Mouse (Mus musculus): ENCODE results near the gene Ces2h. TPM values are rescaled to one million over a fixed set of nuclear protein-coding genes. Genes with fewer than 3 reads are reported as not detected.
A peak's percentile ranks its signal among the peaks of the same experiment; 100 is the strongest.

Gene Ces2h
- polyA plus RNA-seq (2015; fragmentation: Nextera tagmentation; extraction: Ambion mirVana), result not detected in 2 replicates

DNA sequence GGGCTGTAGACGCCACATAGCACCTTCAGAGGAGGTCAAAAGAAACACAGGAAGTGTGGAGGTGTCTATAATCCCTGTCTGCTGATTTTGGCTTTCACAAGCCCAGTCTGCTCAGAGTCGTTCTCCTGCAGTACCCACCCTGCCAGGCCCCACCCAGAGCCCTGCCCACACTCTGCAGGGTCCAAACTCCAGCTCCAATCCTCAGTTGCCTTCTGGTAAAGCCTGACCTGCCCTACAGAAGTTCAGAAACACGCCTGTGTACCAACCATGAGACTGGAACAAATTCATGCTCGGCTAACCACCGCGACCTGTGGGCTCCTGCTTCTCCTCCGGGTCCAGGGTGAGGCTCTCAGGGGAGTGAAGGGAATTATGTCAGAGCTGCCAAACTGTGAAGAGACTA, at the start of gene Ces2h:
TSS of gene Ces2h (plus strand) at position 268 of the 400 bp plus-strand sequence.
- no peaks in the 10 kb centered on the region for H3K27me3 ChIP-seq
- no peak within 1 kb of the TSS for H3K9ac ChIP-seq
- WGBS, result 76% methylated on average over 7 of the region's 7 CpGs
- no peak for ATAC-seq (ENCODE audit: insufficient number of reproducible peaks, low FRiP score, low TSS enrichment, low read depth)
- no peak within 1 kb of the TSS for H3K27ac ChIP-seq
- H3K9me3 ChIP-seq, result no peaks in the 10 kb centered on the region
- H3K4me1 ChIP-seq, result no peaks in the 10 kb centered on the region
- no peak within 1 kb of the TSS for H3K4me3 ChIP-seq
- H3K4me2 ChIP-seq, result no peak within 1 kb of the TSS
- no peaks in the 10 kb centered on the region for H3K36me3 ChIP-seq

DNA sequence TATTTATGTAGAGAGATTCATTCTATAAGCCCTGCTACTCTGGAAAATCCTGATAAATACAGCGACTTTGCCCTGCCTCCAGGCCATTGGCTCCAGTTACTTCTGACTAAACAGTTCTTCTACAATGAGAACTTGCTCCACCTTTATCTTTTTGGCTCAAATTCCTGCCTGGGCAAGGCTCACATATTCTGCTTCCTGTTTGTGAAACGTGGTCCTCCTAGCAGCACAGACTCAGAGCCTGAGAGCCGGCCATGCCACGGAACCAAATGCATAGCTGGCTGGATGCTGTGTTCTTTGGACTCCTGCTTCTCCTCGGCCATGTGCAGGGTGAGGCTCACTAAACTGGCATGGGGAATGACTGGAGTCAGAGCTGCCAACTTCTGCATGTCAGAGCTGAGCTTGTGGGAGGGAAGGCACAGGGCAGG, 39.1 kb upstream of the Ces2h start, which contains the start of gene Ces2g:
TSS of gene Ces2g (plus strand) at position 182 of the 425 bp plus-strand sequence.
- peak within 1 kb of the TSS; percentile 38; the same call in 1 of the 2 replicates for H3K27ac ChIP-seq
- no peak within 1 kb of the TSS for H3K9ac ChIP-seq
- no peak for ATAC-seq (ENCODE audit: insufficient number of reproducible peaks, low FRiP score, low TSS enrichment, low read depth)
- no peak within 1 kb of the TSS for H3K4me3 ChIP-seq
- WGBS, result 56% methylated on average over 5 of the region's 5 CpGs
- no peak within 1 kb of the TSS for H3K4me2 ChIP-seq
- H3K4me1 ChIP-seq, result no peaks in the 10 kb centered on the region
- H3K9me3 ChIP-seq, result no peaks in the 10 kb centered on the region
- no peaks in the 10 kb centered on the region for H3K27me3 ChIP-seq
- H3K36me3 ChIP-seq, result no peaks in the 10 kb centered on the region

DNA sequence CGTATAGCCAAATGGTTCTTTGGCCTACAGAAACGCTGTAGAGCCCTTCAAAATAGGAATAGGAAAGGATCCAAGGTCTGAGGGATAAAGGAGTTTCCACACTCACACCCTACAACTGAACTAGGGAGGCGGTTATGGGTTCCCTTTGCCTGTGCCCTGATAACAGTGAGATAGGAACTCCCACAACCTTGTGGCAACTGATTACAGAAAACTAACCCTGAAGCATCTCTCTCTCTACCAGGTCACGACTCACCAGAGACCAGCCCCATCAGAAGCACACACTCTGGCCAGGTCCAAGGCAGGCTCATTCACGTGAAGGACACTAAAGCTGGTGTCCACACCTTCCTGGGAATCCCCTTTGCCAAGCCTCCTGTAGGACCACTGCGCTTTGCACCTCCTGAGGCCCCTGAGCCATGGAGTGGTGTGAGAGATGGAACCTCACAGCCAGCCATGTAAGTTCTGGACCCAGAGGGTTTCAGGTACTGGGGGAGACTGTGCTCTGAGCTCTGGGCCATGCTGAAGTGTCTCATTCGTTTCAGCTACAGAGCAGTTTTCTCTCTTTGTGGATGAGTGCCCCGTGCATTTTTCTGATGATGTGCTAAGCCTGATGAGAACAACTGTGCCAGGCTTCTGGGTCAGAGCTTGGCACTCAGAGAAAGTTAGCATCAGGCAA, 38.3 kb upstream of the Ces2h start:
- Histone ChIP-seq H3K27ac (no peak overlapping the region), H3K4me3 (no peak overlapping the region), H3K4me2 (no peak overlapping the region), H3K4me1 (no peaks in the 10 kb centered on the region), H3K36me3 (no peaks in the 10 kb centered on the region), H3K27me3 (no peaks in the 10 kb centered on the region), H3K9ac (no peak overlapping the region), H3K9me3 (no peaks in the 10 kb centered on the region)
- 72% methylated on average over 8 of the region's 8 CpGs for WGBS
- no peak for ATAC-seq (ENCODE audit: insufficient number of reproducible peaks, low FRiP score, low TSS enrichment, low read depth)

DNA sequence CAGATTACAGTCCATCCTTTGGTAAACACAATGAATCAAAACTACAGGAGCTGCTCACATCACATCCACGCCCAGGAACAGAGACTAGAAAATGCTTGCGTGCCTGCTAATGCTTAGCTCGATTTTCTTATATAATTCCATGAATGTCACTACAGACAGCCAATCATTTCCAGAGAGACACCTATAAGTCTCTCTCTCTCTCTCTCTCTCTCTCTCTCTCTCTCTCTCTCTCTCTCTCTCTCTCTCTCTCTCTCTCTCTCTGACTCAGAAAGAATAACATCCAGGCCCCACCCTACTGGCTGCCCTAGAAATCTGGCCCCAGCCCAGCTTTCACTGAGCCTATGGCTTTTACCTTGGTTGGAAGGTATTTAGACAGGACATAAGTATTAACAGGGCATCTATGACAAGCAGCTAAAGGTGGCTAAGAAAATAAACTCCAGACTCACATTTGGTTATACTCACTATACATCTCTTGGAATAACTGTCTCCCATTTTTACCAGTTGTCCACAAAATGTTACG, 37.2 kb upstream of the Ces2h start:
- H3K4me1 ChIP-seq, result no peaks in the 10 kb centered on the region
- H3K36me3 ChIP-seq, result no peaks in the 10 kb centered on the region
- H3K9ac ChIP-seq, result no peak overlapping the region
- no peak for ATAC-seq (ENCODE audit: insufficient number of reproducible peaks, low FRiP score, low TSS enrichment, low read depth)
- no peaks in the 10 kb centered on the region for H3K27me3 ChIP-seq
- H3K9me3 ChIP-seq, result no peaks in the 10 kb centered on the region
- H3K4me3 ChIP-seq, result no peak overlapping the region
- H3K27ac ChIP-seq, result no peak overlapping the region
- WGBS, result 82% methylated on average over 4 of the region's 4 CpGs
- no peak overlapping the region for H3K4me2 ChIP-seq

GRCm38 (mm10) chr8:104984126-104984525, 16.5 kb upstream of the Ces2h start:
- no peaks in the 10 kb centered on the region for H3K27me3 ChIP-seq
- 87% methylated on average over 5 of the region's 5 CpGs for WGBS
- no peak overlapping the region for H3K9ac ChIP-seq
- no peaks in the 10 kb centered on the region for H3K4me1 ChIP-seq
- H3K4me3 ChIP-seq, result no peak overlapping the region
- no peak overlapping the region for H3K4me2 ChIP-seq
- H3K9me3 ChIP-seq, result no peaks in the 10 kb centered on the region
- no peak overlapping the region for H3K27ac ChIP-seq
- ATAC-seq (ENCODE audit: insufficient number of reproducible peaks, low FRiP score, low TSS enrichment, low read depth), result no peak
- H3K36me3 ChIP-seq, result no peaks in the 10 kb centered on the region

DNA sequence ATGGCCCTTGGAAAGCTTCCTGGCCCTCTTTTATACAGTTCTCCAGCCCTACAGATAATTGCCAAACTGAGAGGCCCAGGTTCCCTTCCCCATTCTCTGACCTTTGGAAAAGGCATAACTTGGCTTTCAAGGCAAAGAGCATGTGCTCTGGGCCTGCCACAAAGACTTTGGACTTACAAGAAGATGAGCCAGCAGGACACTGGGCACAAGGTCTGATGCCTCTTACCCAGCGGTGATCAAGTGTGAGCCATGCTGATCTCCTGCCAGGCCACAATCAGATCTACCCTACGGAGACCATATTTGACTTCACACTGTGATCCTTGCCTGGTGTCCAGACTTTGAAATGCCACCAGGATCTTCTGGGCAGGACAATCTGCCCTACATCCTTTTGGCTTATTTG, 15.7 kb upstream of the Ces2h start:
- no peak overlapping the region for H3K4me3 ChIP-seq
- H3K36me3 ChIP-seq, result no peaks in the 10 kb centered on the region
- H3K4me2 ChIP-seq, result no peak overlapping the region
- H3K27me3 ChIP-seq, result no peaks in the 10 kb centered on the region
- no peaks in the 10 kb centered on the region for H3K9me3 ChIP-seq
- 90% methylated on average over 2 of the region's 2 CpGs for WGBS
- H3K9ac ChIP-seq, result no peak overlapping the region
- no peak overlapping the region for H3K27ac ChIP-seq
- ATAC-seq (ENCODE audit: insufficient number of reproducible peaks, low FRiP score, low TSS enrichment, low read depth), result no peak
- H3K4me1 ChIP-seq, result no peaks in the 10 kb centered on the region

DNA sequence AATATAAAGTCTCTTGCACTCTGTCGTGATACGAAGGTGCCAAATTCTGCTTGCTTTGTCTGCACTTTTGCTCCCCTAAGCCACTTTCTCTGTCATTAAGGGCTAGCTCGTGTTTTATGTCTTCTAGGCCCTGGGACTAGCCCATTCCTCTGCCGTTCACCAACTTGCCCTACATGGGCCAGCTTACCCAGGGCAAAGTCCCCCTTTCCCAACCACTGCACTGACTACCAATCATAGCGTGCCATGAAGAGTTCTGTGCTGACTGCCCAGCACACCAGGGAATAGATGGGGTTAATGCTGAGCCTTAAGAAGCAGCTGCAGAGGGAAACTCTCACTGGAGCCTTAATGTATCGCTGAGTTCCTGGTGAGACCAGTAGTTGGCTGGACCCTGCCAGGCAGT, 2.5 kb upstream of the Ces2h start:
- H3K4me2 ChIP-seq, result no peak overlapping the region
- no peak overlapping the region for H3K9ac ChIP-seq
- no peak overlapping the region for H3K4me3 ChIP-seq
- H3K27ac ChIP-seq, result no peak overlapping the region
- H3K27me3 ChIP-seq, result no peaks in the 10 kb centered on the region
- no peaks in the 10 kb centered on the region for H3K36me3 ChIP-seq
- H3K9me3 ChIP-seq, result no peaks in the 10 kb centered on the region
- H3K4me1 ChIP-seq, result no peaks in the 10 kb centered on the region
- ATAC-seq (ENCODE audit: insufficient number of reproducible peaks, low FRiP score, low TSS enrichment, low read depth), result no peak; the same call in 1 of the 2 replicates
- WGBS, result 72% methylated on average over 6 of the region's 6 CpGs

DNA sequence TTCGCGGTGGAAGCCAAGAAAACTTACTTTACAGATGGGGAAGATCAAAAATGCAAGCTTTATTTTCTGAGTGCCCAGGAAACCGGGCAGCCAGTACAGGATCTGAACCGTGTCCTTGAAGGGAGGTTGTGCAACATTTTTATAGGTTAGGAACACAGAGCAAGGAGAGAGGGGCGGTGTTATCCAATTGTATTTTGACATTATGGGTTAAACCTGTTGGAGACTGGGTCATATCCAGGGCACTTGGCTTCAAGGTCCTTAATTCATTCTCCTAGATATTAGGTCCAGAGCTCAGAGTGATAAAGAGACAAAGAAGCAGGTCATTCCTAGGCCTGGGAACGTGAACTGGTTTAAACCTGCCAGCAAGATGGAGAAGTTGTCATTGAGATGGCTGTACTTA, 1.5 kb upstream of the Ces2h start:
- H3K27ac ChIP-seq, result no peak overlapping the region
- WGBS, result 81% methylated on average over 6 of the region's 6 CpGs
- H3K9ac ChIP-seq, result no peak overlapping the region
- no peaks in the 10 kb centered on the region for H3K9me3 ChIP-seq
- ATAC-seq (ENCODE audit: insufficient number of reproducible peaks, low FRiP score, low TSS enrichment, low read depth), result no peak
- H3K4me2 ChIP-seq, result no peak overlapping the region
- H3K27me3 ChIP-seq, result no peaks in the 10 kb centered on the region
- no peak overlapping the region for H3K4me3 ChIP-seq
- H3K4me1 ChIP-seq, result no peaks in the 10 kb centered on the region
- H3K36me3 ChIP-seq, result no peaks in the 10 kb centered on the region

GRCm38 (mm10) chr8:105010000-105010399, 9.3 kb downstream of the Ces2h start:
- Histone ChIP-seq H3K27me3 (no peaks in the 10 kb centered on the region), H3K27ac (no peak overlapping the region), H3K9me3 (no peaks in the 10 kb centered on the region), H3K4me2 (no peak overlapping the region), H3K4me3 (no peak overlapping the region), H3K9ac (no peak overlapping the region), H3K36me3 (no peaks in the 10 kb centered on the region), H3K4me1 (no peaks in the 10 kb centered on the region)
- no peak for ATAC-seq (ENCODE audit: insufficient number of reproducible peaks, low FRiP score, low TSS enrichment, low read depth)
- WGBS, result 87% methylated on average over 2 of the region's 2 CpGs

GRCm38 (mm10) chr8:105011136-105011535, 10.5 kb downstream of the Ces2h start:
- H3K9me3 ChIP-seq, result no peaks in the 10 kb centered on the region
- H3K4me1 ChIP-seq, result no peaks in the 10 kb centered on the region
- 78% methylated on average over 12 of the region's 12 CpGs for WGBS
- H3K9ac ChIP-seq, result no peak overlapping the region
- no peaks in the 10 kb centered on the region for H3K27me3 ChIP-seq
- no peak for ATAC-seq (ENCODE audit: insufficient number of reproducible peaks, low FRiP score, low TSS enrichment, low read depth)
- no peak overlapping the region for H3K4me3 ChIP-seq
- H3K36me3 ChIP-seq, result no peaks in the 10 kb centered on the region
- no peak overlapping the region for H3K4me2 ChIP-seq
- H3K27ac ChIP-seq, result no peak overlapping the region

GRCm38 (mm10) chr8:105014391-105014790, 13.7 kb downstream of the Ces2h start:
- 89% methylated on average over 5 of the region's 5 CpGs for WGBS
- no peak for ATAC-seq (ENCODE audit: insufficient number of reproducible peaks, low FRiP score, low TSS enrichment, low read depth)
- no peak overlapping the region for H3K4me2 ChIP-seq

GRCm38 (mm10) chr8:105021954-105022353, 21.3 kb downstream of the Ces2h start:
- Histone ChIP-seq H3K9me3 (no peaks in the 10 kb centered on the region), H3K4me2 (no peak overlapping the region), H3K4me1 (no peaks in the 10 kb centered on the region), H3K27me3 (no peaks in the 10 kb centered on the region), H3K9ac (no peak overlapping the region), H3K4me3 (no peak overlapping the region), H3K27ac (no peak overlapping the region), H3K36me3 (no peaks in the 10 kb centered on the region)
- WGBS, result 82% methylated on average over 1 of the region's 1 CpGs
- ATAC-seq (ENCODE audit: insufficient number of reproducible peaks, low FRiP score, low TSS enrichment, low read depth), result no peak

More at GRCm38 (mm10) chr8:105014391-105014790, 13.7 kb downstream of the Ces2h start:
- Histone ChIP-seq H3K27me3 (no peaks in the 10 kb centered on the region), H3K4me3 (no peak overlapping the region), H3K36me3 (no peaks in the 10 kb centered on the region), H3K9ac (no peak overlapping the region), H3K4me1 (no peaks in the 10 kb centered on the region), H3K27ac (no peak overlapping the region), H3K9me3 (no peaks in the 10 kb centered on the region)

All from limb, embryonic 15.5 days (tissue).